Mouse (Mus musculus) thymus, adult 2 months (tissue): ENCODE measurements around the gene Fam213b.

Experiments used
- CTCF ChIP-seq: fragments of 200-500 bp; IDR thresholded peaks from 2 replicates; pipeline ENCODE4 v1.5.1; 2012; ENCODE audit warnings: mild to moderate bottlenecking, control low read depth, low read length, moderate library complexity, borderline replicate concordance; ENCODE audit not compliant: control insufficient read depth, poor library complexity, insufficient read depth; ENCODE audit errors: extremely low read depth
- POLR2A ChIP-seq: fragments of 200-500 bp; IDR thresholded peaks from 2 replicates; pipeline ENCODE4 v1.6.1; 2012; ENCODE audit warnings: mild to moderate bottlenecking, low read length, control low read depth, moderate library complexity; ENCODE audit not compliant: control insufficient read depth, poor library complexity, insufficient read depth; ENCODE audit errors: extremely low read depth

DNA sequence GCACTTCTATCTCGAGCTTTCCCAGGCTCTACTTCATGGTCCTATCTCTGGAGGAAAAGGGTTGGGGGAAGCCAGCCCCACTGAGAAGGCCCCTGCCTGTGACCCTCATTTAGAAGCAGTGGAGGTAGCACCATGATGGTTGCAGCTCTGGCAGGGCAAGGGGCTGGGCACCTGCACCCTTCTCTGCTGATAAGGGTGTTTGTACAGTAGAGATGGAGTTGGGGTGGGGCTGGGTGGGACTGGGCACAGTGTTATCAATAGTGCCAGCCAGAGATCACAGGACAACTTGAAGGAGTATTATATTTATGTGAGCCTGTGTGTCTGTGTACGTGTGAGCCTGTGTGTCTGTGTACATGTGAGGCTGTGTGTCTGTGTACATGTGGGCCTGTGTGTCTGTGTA is 12.7 kb upstream of the Fam213b start:
- TF ChIP-seq CTCF (no peak), POLR2A (no peak)
